Mouse (Mus musculus): ENCODE measurements at regions not wholly inside any gene's neighbourhood (a gene's known extent, or its start where the extent isn't known, plus 50 kb on each side); places are given as distances from the start of the nearest gene placed in this dataset.

GRCm38 (mm10) chr8:92302694-92303093 is 54.7 kb upstream of the Irx5 start:
- Histone ChIP-seq H3ac (ENCODE audit: control insufficient read depth, insufficient read length, low read depth) (no peak overlapping the region), H3K36me3 (ENCODE audit: control insufficient read depth, insufficient read depth) (no peaks in the 10 kb centered on the region), H3K79me2 (ENCODE audit: control insufficient read depth, insufficient read depth) (no peaks in the 10 kb centered on the region), H3K79me3 (ENCODE audit: low read depth) (no peaks in the 10 kb centered on the region), H3K27me3 (ENCODE audit: control insufficient read depth, insufficient read depth, insufficient read length) (no peaks in the 10 kb centered on the region), H3K4me3 (ENCODE audit: insufficient read depth, poor library complexity, severe bottlenecking) (no peak overlapping the region)
- TF ChIP-seq CEBPB (IDR thresholded peaks at IDR 0.05; ENCODE audit: low read depth) (no peak), USF1 (IDR thresholded peaks at IDR 0.05; ENCODE audit: low read depth) (no peak), MYOD1 (IDR thresholded peaks at IDR 0.05; ENCODE audit: control insufficient read depth, insufficient read length, low read depth) (peak; percentile 5), FOSL1 (IDR thresholded peaks at IDR 0.05; ENCODE audit: insufficient read depth, low read length, poor library complexity, severe bottlenecking) (no peak), CTCF (IDR thresholded peaks at IDR 0.05; ENCODE audit: control insufficient read depth, insufficient read depth, insufficient read length) (no peak), MAX (IDR thresholded peaks at IDR 0.05) (no peak)

DNA sequence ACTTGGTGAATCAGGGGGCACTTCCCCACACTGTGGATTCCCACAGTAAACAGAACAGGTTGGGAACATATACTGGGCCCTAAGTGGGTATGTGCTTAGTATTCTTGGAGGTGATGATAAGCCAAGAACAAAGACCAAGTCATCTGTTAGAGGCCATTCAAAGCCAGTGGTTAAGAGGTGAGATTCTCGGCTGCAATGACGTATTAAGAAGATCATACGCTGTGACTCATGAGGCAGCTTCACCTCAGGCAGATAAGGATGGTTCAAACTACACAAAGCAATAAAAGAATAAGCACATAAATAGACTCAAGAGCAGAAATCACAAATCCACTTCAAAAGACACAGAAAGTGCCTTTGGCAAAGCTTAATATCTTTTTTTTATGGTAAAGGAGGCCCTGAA is 56.4 kb upstream of the Irx5 start:
- H3K79me3 ChIP-seq (ENCODE audit: low read depth) = no peaks in the 10 kb centered on the region
- no peaks in the 10 kb centered on the region for H3K36me3 ChIP-seq (ENCODE audit: control insufficient read depth, insufficient read depth)
- no peak for TF ChIP-seq USF1 (IDR thresholded peaks at IDR 0.05; ENCODE audit: low read depth)
- no peak for TF ChIP-seq CEBPB (IDR thresholded peaks at IDR 0.05; ENCODE audit: low read depth)
- no peak for TF ChIP-seq FOSL1 (IDR thresholded peaks at IDR 0.05; ENCODE audit: insufficient read depth, low read length, poor library complexity, severe bottlenecking)
- no peak for TF ChIP-seq CTCF (IDR thresholded peaks at IDR 0.05; ENCODE audit: control insufficient read depth, insufficient read depth, insufficient read length)
- no peak for TF ChIP-seq MAX (IDR thresholded peaks at IDR 0.05)
- TF ChIP-seq MYOD1 (IDR thresholded peaks at IDR 0.05; ENCODE audit: control insufficient read depth, insufficient read length, low read depth) = no peak
- no peak for TF ChIP-seq MYOG (IDR thresholded peaks at IDR 0.05; ENCODE audit: control insufficient read depth, extremely low read depth, insufficient read length)
- H3ac ChIP-seq (ENCODE audit: control insufficient read depth, insufficient read length, low read depth) = no peak overlapping the region
- H3K27me3 ChIP-seq (ENCODE audit: control insufficient read depth, insufficient read depth, insufficient read length) = no peaks in the 10 kb centered on the region
- no peaks in the 10 kb centered on the region for H3K79me2 ChIP-seq (ENCODE audit: control insufficient read depth, insufficient read depth)
- no peak overlapping the region for H3K4me3 ChIP-seq (ENCODE audit: insufficient read depth, poor library complexity, severe bottlenecking)

- Histone ChIP-seq H3K4me3 (ENCODE audit: insufficient read depth, poor library complexity, severe bottlenecking) (no peak overlapping the region), H3K79me3 (ENCODE audit: low read depth) (no peaks in the 10 kb centered on the region), H3K36me3 (ENCODE audit: control insufficient read depth, insufficient read depth) (no peaks in the 10 kb centered on the region), H3K79me2 (ENCODE audit: control insufficient read depth, insufficient read depth) (no peaks in the 10 kb centered on the region), H3K27me3 (ENCODE audit: control insufficient read depth, insufficient read depth, insufficient read length) (no peaks in the 10 kb centered on the region), H3ac (ENCODE audit: control insufficient read depth, insufficient read length, low read depth) (no peak overlapping the region)
- TF ChIP-seq CTCF (IDR thresholded peaks at IDR 0.05; ENCODE audit: control insufficient read depth, insufficient read depth, insufficient read length) = no peak
- no peak for TF ChIP-seq MYOD1 (IDR thresholded peaks at IDR 0.05; ENCODE audit: control insufficient read depth, insufficient read length, low read depth)
- TF ChIP-seq CEBPB (IDR thresholded peaks at IDR 0.05; ENCODE audit: low read depth) = no peak
- TF ChIP-seq USF1 (IDR thresholded peaks at IDR 0.05; ENCODE audit: low read depth) = no peak
Measured at GRCm38 (mm10) chr8:92286841-92287811, 70.3 kb upstream of the Irx5 start.

DNA sequence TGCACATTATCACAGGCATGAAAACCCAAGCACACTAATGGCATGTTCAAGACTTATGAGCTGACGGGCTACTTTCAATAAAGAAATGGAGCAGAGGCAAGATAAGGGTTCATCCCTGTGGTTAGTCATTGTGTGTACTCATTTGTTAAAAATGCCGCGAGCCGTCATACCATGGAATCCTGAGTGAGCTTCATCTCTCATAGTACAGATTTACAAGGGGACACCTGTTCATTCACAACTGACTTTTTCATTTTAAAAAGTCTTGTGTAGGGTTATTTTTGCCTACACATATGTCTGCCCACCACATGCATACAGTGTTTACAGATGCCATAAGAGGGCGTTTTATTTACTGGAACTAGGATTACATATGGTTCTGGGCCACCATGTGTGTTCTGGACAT is 81.7 kb upstream of the Irx5 start:
- Histone ChIP-seq H3K36me3 (ENCODE audit: control insufficient read depth, insufficient read depth) (no peaks in the 10 kb centered on the region), H3K27me3 (ENCODE audit: control insufficient read depth, insufficient read depth, insufficient read length) (no peaks in the 10 kb centered on the region), H3K4me3 (ENCODE audit: insufficient read depth, poor library complexity, severe bottlenecking) (no peak overlapping the region), H3ac (ENCODE audit: control insufficient read depth, insufficient read length, low read depth) (no peak overlapping the region), H3K79me2 (ENCODE audit: control insufficient read depth, insufficient read depth) (no peaks in the 10 kb centered on the region), H3K79me3 (ENCODE audit: low read depth) (no peaks in the 10 kb centered on the region)
- TF ChIP-seq MAX (IDR thresholded peaks at IDR 0.05) (no peak), MYOD1 (IDR thresholded peaks at IDR 0.05; ENCODE audit: control insufficient read depth, insufficient read length, low read depth) (peak; percentile 71), USF1 (IDR thresholded peaks at IDR 0.05; ENCODE audit: low read depth) (no peak), CEBPB (IDR thresholded peaks at IDR 0.05; ENCODE audit: low read depth) (no peak), CTCF (IDR thresholded peaks at IDR 0.05; ENCODE audit: control insufficient read depth, insufficient read depth, insufficient read length) (no peak)

DNA sequence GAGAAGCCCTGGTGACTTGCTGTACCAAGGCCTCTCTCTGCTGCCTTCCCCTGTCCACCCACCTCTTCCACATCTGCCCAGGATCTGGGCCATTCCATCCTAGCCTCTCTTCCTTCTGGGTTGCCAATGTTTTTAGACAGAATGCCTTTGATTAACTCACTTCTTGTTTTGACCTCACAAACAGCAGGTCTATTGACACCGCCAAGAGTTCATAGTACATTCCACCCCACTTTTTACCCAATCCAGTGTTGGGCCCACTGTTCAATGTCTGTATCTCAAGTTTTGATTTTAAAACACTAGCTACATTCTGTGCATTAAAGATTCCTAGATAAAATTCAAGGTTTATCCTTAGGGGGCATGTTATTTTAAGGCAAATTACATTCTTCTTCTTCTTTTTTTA is 84.7 kb upstream of the Irx5 start:
- TF ChIP-seq MYOD1 (IDR thresholded peaks at IDR 0.05; ENCODE audit: control insufficient read depth, insufficient read length, low read depth) = no peak
- TF ChIP-seq FOSL1 (IDR thresholded peaks at IDR 0.05; ENCODE audit: insufficient read depth, low read length, poor library complexity, severe bottlenecking) = no peak
- TF ChIP-seq CTCF (IDR thresholded peaks at IDR 0.05; ENCODE audit: control insufficient read depth, insufficient read depth, insufficient read length) = no peak
- no peak for TF ChIP-seq USF1 (IDR thresholded peaks at IDR 0.05; ENCODE audit: low read depth)
- TF ChIP-seq MYOG (IDR thresholded peaks at IDR 0.05; ENCODE audit: control insufficient read depth, extremely low read depth, insufficient read length) = no peak
- no peak for TF ChIP-seq CEBPB (IDR thresholded peaks at IDR 0.05; ENCODE audit: low read depth)
- TF ChIP-seq MAX (IDR thresholded peaks at IDR 0.05) = no peak
- no peak overlapping the region for H3ac ChIP-seq (ENCODE audit: control insufficient read depth, insufficient read length, low read depth)
- no peaks in the 10 kb centered on the region for H3K36me3 ChIP-seq (ENCODE audit: control insufficient read depth, insufficient read depth)
- H3K79me3 ChIP-seq (ENCODE audit: low read depth) = no peaks in the 10 kb centered on the region
- no peaks in the 10 kb centered on the region for H3K27me3 ChIP-seq (ENCODE audit: control insufficient read depth, insufficient read depth, insufficient read length)
- no peaks in the 10 kb centered on the region for H3K79me2 ChIP-seq (ENCODE audit: control insufficient read depth, insufficient read depth)
- H3K4me3 ChIP-seq (ENCODE audit: insufficient read depth, poor library complexity, severe bottlenecking) = no peak overlapping the region

DNA sequence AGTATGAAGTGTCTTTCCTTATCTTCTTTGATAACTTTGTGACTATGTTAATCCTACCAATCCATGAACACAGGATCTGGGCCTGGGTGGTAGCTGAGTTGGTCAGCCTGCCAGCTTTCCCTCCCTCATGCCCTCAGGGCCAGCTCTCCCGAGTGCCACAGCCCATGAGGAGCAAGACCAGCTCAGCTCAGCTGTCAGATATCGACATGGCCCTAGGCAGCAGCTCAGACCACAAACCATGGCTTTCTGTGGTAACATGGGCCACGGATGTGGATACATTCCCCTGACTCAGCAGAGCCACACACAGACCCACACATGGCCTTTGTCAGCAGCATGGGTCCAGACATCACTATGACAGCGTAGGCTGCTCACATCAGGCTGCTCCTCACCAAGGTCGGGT is 85.4 kb upstream of the Irx5 start:
- TF ChIP-seq MYOG (IDR thresholded peaks at IDR 0.05; ENCODE audit: control insufficient read depth, extremely low read depth, insufficient read length) = no peak
- TF ChIP-seq CTCF (IDR thresholded peaks at IDR 0.05; ENCODE audit: control insufficient read depth, insufficient read depth, insufficient read length) = no peak
- no peak for TF ChIP-seq FOSL1 (IDR thresholded peaks at IDR 0.05; ENCODE audit: insufficient read depth, low read length, poor library complexity, severe bottlenecking)
- TF ChIP-seq CEBPB (IDR thresholded peaks at IDR 0.05; ENCODE audit: low read depth) = no peak
- peak; percentile 83 for TF ChIP-seq MYOD1 (IDR thresholded peaks at IDR 0.05; ENCODE audit: control insufficient read depth, insufficient read length, low read depth)
- Histone ChIP-seq H3K36me3 (ENCODE audit: control insufficient read depth, insufficient read depth) (no peaks in the 10 kb centered on the region), H3K79me2 (ENCODE audit: control insufficient read depth, insufficient read depth) (no peaks in the 10 kb centered on the region), H3ac (ENCODE audit: control insufficient read depth, insufficient read length, low read depth) (no peak overlapping the region), H3K4me3 (ENCODE audit: insufficient read depth, poor library complexity, severe bottlenecking) (no peak overlapping the region), H3K79me3 (ENCODE audit: low read depth) (no peaks in the 10 kb centered on the region), H3K27me3 (ENCODE audit: control insufficient read depth, insufficient read depth, insufficient read length) (no peaks in the 10 kb centered on the region)

Measured in C2C12 (cell line).